Mouse (Mus musculus) heart, adult 9 months (tissue): ENCODE measurements around the gene Zbtb9.
A peak's percentile ranks its signal among the peaks of the same experiment; 100 is the strongest.

Source experiments
- DNase-seq, 2 experiments: peaks; one replicate each; pipeline ENCODE4 v3.0.0; 2022; ENCODE audit warnings: low spot score in 2 of 2

Zbtb9 gene

DNA sequence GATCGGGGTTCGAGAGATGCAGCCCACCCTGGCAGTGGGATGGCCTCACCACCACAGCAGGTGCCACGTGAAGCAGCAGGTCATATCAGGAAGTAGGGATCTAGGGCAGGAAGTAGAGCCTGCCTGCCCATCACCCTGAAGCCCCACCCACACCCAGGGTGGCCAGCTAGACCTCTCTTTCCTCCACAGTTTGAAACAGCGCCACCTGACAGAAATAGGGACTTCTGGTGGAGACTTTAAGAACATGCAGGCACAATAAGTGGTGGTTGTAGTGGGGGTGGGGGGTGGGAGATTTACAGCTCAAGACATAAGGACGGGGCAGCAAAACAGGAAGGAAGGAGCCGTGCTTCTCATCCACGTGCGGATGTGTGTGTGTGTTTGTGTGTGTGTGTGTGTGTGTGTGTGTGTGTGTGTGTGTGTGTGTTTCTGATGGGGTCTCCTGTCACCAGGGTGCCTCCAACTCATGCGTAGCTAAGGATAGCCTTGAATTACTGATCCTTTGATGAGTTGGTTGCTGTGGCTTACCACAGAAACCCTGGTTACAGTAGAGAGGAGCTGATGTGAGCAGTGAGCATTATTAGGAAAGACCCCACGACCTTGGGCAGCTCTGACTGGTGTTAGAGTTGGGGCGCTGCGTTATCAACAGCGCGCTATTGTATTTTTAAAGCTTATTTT lies 39.2 kb downstream of the Zbtb9 start:
- DNase-seq: peak in 1 of 2 experiments; percentile 42

DNA sequence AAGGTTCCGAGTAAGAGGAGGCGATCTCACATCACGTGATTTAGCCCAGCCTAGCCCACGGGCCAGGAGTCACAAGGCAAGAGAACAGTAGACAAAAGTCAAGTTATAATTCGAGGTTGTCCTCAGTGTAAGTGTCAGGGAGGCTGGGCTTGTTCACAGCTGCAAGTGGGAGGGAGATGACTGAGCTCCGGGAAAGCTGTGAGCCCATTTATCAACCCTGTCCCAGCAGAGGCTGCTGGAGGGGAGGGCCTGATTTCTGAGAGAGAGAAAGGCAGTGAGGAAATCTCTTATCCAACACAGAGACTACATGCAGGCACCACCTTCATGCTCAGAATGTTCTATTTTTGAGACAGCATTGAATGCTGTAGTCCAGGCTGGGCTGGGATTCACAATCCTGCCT lies 39.9 kb downstream of the Zbtb9 start:
- no peak for DNase-seq

DNA sequence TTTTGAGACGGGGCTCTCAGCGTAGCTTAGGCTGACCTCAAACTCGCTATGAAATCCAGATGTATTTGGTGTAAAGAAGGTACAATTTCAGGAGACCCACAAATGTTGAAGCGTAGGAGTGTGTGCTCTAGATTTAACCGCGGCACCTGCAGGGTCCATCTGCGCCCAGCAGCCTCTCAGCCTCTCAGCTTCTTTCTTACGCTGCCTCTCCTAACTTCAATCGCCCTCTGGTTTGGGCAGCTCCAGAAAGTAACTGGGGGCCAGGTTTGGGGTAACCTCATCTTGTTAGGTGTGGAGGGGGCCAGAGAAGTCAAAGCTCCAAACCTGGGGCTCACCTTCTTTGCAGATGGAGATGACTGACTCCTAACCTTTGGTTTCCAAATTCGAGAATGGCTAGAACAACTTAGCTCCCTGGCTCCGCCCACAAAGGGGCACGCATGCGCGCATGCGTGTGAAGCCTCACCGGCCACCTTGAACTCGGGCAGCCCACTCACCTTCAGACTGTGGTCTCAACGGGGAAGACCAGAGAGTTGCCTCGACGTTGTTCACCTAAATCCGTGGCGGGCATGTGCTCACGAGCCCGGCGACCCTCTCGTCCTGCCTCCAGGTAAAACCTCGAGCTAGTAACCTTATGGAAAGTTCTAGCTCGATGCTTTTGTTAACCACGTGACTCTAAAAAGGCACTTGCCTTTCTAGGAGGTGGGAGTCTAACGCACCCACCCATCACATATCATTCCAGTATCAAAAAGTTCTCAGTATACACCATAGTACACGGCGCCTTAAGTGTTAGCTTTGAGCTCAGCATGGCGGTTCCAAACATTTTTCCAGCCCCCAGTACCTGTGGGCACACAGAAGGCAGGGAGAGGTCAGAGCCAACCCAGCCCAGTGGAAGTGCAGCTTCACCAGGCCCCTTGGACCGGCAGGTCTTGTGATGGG lies 44.9 kb downstream of the Zbtb9 start:
- DNase-seq: peak; percentile 68 to 86

DNA sequence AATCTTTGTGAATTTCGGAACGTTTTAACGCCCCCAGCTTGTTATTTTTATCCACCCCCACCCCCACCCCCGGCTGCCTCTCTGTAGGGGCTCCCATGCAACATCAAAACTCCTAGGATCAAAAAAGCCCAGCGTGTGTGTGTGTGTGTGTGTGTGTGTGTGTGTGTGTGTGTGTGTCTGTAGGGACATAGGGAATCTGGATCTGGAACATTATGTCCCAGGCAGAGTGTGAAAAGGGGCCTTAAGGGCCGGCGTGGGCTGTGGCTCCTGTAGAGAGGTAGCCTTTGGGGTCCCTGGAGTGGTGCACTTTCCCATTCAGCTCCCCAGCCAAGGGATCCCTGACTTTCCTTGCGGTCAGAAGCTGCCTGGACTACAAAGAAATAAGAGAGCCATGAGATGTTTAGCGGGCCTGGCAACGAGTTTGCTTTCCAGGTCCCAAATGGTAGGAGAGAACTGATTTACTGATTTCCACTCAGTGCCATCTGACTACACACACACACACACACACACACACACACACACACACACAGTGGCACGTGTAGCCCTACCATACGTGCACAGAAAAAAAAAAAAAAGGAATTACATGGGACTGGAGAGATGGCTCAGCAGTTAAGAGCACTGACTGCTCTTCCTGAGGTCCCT lies 45.7 kb downstream of the Zbtb9 start:
- no peak for DNase-seq

DNA sequence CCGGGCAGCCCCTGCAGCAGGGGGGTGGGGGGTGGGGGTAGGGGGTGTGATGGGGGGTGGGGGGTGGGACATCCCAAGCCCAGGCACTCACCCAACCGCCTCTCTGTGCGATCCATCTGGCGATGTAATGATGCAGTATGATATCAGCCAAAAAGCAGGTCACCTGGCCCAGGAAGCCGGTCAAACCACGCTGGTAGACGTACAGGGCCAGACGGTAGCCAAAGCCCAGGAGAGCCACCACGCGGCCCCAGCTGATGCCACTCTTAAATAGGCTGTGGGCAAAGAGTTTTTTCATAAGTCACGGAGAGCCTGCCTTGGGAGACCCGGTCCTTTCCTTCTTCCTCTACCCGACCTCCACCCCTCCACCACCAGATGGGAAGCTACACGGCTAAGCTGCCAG lies 48.1 kb downstream of the Zbtb9 start:
- no peak for DNase-seq

DNA sequence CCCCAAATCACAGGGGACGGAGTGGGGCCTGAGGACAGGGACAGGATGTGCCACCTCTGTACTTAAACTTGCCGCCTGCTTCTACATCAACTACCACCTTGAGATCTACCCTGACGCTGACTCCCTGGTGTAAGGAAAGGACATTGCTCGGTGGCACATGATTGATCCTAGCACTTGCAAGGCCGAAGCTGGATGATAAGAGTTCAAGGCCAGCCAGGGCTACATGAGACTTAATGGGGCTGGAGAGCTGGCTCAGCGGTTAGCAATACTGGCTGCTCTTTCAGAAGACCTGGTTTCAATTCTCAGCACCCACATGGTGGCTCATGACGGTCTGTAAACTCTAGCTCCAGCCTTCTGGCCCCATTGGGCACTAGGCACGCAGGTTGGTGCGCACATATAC lies 48.8 kb downstream of the Zbtb9 start:
- no peak for DNase-seq

DNA sequence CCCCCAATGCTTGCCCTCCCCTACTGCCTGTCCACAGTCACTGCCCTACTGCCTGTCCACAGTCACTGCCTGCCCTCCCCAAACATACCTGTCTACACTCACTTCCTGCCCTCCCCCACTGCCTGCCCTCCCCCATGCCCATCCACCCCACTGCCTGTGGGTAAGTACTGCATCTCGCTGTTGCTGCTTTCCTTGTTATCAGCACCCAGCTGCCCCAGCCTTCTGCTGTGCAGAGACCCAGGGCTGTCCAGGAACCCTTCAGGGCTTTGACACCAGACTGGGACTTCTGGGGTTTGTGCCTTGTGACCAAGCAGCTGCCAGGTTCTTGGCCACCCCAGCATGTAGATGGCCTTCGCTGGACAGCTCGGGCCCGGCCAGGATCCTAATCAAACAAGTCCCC lies 50.4 kb downstream of the Zbtb9 start:
- no peak for DNase-seq

DNA sequence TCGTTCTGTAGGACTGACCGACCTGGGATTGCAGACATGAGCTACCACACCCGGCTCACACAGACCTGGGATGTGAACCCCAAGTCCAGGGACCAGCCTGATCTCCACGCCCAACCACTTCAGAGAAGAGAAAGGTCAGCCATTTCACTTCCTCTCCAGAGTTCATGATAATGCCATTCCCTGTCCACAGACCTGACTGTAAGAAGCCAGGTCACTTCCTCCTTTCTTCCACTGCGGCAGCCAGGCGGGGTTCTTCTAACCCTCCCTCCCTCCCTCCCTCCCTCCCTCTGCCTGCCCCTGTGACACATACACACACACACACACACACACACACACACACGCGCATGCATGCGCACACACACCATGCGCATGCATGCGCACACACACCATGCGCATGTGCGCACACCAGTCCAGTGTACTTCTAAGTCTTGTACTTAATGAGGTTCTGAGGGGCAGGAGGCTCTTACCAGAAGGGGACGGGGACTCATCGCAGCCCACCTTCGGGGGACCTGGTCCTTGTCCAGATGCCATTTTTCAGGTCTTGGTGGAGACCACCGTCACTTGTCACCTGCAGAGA lies 52.4 kb downstream of the Zbtb9 start:
- DNase-seq: no peak

DNA sequence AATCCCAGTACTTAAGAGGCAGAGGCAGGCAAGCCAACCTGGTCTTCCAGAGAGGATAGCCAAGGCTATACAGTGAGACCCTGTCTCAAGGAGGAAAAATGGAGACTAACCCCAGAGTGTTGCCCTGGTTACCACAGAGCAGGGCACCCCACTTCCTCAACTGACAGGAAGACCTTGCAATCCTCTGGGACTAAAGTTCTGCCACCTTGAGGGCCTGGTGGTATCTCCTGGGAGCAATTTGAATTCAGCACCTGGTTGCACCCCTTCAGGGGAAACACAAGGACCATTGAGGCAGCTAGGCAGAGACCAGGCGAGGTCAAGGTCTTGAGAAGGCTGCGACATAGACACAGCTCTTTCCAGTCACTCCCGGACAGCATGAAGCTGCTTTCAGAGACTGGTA lies 53.0 kb downstream of the Zbtb9 start:
- no peak for DNase-seq

DNA sequence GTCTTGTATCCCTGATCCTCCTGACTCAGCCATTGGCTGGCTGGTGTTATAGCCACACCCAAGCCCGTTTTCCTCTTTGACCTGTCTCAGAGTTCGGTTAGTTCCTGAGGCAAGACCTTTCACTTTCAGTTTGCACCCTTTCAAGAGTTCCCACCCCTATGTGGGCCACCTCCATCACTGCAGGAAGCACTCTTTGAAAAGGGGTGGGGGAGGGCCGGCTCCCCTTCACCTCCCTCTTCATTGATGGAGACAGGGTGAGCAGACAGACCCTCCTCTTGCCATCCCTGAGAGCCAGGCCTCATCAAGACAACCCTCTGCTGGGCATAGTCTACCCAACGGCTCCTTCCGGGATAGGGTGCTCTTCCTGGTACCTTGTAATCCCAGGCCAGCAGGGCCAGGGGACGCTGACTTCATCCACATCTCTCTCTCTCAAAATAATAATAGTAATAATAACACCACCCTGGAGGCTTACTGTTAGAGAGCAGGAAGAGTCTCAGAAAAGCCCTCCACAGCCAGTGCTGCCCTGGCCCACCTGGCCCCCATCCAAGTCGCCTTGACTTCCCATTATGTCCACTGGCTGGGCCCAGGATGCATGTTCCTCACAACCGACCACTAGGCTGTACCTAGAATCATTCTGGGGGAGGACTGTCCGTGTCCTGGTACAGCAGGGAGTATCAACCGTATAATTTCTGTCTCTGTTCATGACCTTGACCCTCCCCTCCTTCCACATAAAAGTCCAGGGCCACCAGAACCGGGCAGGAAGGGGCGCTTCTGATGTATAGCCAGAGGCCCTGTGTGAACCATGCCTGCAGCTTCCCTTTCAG lies 54.7 kb downstream of the Zbtb9 start:
- peak; percentile 62 to 76 for DNase-seq

DNA sequence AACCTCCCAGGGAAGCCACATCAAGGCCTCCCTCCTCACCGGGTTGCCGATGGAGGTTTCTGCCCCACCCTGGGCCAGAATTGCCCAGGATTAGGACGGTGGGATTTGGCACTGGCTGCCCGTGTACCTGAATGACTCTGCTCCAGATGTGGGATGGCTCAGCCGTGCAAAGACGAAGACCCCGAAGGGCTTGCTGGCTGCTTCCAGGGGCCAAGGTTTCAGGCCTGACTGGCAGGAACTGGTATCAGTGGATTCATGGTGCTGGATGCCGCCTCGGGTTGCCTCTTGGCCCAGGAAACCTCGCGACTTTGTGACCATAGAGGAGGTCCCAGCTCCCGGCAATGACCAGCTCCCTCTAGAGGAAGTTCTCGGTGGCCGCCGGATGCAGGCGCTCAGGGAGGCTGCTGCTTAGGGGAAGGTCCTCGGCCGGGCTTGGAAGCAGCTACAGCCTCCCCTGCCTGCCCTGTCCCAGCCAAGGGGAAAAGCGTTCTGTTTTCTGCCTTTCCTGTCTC lies 55.4 kb downstream of the Zbtb9 start:
- peak; percentile 90 to 91 for DNase-seq

DNA sequence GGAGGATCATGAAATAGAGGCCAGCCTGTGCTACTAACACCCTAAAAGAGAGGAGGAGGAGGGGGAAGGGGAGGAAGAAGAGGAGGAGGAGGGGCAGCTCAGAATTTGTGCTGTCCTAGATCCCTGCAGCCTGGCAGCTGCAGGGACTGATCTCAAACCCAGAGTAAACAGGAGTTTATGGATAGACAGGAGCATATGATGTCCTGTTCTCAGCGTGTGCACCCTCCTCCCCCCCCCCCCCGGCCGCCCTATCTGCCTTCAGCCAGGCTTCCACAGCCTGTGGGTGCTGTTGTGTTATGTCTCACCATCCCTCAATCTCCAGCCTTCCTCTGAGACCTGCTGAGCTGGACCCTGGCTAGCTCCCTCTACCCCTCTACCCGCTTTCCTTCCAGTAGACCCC lies 55.9 kb downstream of the Zbtb9 start, which contains the start of gene Bak1:
TSS of gene Bak1 (minus strand) at position 101 of the 400 bp plus-strand sequence.
- no peak for DNase-seq

DNA sequence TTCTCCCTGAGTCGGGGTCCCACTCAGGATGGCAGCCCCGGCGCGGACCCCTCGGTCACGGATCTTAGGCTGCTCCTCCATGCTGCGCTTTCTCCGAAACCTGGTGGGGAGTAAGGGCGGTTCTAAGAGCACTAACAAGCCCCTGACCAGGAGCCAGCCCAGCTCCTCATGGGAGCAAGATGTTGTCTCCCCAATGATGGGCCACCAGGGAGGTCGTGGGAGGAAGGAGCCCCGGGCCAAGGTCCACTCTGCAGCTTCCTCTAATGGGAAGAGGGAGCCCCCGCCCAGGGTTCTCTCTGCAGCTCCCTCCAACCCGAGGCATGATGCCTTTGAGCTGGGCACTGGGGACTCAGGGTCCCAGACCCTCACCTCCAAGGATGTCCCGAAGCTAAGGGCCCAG lies 56.5 kb downstream of the Zbtb9 start:
- no peak for DNase-seq

DNA sequence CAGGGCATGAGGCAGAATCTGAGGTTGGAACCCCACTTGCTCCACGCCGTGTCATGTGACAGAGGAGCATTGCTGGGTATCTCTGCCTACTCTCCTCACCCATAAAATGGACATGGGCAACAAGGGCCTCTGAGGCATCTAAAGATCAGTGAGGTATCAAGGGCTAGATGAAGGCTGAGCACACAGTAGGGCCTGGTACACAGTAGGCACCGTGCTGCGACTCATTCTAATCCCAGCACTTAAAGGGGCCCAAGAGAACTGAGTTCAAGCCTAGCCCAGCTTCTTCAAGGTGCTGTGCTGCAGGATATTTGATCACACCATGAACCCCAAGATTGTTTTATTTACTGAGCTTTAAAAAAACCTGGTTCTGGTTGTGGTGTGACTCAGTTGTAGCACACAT lies 57.9 kb downstream of the Zbtb9 start:
- no peak for DNase-seq

DNA sequence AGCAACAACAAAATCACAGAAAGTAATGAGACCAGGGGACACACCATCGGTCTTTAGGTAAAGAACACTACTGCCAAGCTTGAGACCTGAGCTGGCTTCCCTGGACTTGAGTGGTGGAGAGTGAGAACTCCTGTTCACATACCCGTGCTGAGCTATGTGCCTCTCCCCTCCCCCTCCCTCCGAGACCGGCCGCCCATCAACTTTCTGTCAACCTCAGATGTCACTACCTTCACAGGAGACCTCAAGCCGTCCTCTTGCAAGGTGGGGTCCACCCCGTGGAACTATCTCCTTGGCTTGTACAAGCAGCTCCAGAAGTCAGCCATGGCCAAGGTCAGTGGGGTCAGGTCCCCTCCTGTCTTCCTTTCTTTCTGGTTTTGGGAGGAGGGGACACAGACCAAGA lies 59.4 kb downstream of the Zbtb9 start:
- DNase-seq: no peak

DNA sequence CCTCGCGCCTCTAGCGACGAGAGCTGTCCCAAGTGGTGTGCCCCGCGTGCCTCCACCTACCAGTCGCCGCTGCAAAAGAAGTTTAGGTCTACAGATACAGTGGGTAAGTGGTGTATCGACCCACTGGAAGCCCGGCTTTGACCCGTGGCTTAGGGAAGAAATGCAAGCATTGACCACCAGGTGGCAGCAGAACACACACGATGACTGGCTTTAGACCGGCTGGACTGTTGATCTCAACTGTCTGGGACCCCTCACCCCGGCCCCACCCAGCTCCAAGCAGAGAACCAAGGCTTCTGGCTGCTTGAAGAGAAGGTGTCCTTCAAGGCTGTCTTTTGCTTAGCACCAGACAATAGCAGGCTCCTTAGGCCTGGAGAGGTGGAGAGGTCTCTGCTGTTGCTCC lies 59.9 kb downstream of the Zbtb9 start:
- peak; percentile 71 to 79 for DNase-seq

DNA sequence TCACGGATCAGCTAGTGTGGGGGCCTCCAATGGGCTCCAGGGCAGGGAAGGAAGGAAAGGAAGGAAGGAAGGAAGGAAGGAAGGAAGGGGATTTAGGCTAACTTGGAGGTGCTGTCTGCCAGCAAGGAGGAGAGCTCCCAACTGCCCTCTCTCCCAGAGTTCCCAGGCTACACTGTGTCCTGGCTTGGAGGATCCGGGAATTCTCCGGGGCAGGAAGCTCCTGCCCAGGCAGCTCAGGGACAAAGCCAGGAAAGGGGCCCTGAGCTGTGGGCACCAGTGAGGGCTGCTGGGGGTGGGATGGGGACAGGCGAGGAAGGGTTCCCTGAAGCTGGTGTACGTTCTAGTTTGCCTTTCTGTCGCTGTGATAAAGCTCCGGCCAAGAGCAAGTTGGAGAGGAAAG lies 63.5 kb downstream of the Zbtb9 start:
- no peak for DNase-seq

DNA sequence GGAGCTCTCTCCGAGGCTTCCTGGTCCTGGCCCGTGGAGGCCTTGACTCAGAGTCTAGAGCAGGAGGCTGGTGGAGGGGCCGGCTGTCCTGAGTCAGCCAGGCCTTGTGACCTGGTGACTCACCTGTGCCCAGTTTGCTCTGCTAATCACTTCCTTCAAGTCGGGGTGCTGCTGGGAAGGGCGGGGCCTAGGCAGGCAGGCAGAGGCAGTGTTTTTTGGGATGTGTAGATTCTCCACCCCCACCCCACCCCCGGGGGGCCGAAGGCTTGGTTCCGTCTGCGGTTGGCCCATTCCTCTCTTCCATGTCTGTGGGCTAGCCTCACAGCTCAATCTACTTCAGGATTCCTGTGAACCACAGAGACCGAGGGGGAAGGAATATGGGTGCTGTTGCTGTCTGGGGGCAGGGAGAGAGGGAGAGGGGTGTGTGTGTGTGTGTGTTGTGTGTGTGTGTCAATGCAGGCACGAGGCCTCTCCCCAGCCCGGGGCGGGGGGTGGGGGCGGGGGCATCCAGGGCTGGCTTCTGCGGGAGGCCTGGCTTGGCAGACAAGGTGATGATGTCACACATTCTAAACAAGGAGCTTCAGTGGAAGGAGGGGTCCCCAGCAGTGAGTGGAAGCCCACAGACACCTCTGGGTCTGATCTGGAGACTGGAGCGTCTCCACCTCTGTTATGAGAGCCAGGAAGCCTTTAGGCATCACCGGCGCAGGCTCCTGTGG lies 65.5 kb downstream of the Zbtb9 start:
- DNase-seq: no peak

DNA sequence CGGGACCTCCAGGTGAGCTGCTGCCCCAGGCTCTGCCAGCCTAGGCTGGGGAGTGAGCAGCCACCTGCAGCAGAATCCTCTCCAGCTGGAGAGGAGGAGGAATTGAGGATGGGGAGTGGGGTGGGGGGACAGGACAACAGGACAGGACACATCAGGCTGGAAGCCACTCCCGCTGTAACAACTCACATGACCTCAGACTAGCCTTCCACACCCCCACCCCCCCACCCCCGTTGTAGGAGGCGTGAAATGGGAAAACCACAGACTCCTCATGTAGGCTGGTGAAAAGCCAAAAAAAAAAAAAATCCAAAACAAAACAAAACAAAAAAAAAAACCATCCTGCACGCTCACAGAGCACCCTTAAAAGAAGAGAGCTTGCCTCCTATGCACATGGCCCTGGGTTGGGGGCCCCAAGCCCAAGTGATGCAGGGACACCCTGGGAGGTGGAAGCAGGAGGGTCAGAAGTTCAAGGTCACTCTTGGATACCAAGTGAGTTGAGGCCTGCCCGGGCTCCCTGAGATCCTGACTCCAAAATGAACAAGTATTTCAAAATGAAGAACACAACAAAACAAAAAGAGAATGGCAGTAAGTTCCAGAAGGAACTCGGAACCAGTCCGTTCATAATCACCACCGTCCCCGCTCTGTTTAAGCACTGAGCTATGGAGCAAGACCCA lies 66.6 kb downstream of the Zbtb9 start:
- no peak for DNase-seq
